Mouse (Mus musculus) hindbrain, embryonic 14.5 days (tissue): ENCODE measurements around the gene Dis3. TPM values are rescaled to one million over a fixed set of nuclear protein-coding genes. Genes with fewer than 3 reads are reported as not detected.

Source experiments
- ATAC-seq: fragments of 200-750 bp; cut with Nextera tagmentation; 2 replicates; pipeline ENCODE4 v1.8.0; 2017; ENCODE audit warnings: moderate number of reproducible peaks, mild to moderate bottlenecking, moderate TSS enrichment, moderate library complexity; ENCODE audit not compliant: low FRiP score
- DNase-seq: peaks from one replicate; pipeline ENCODE4 v3.0.0-alpha.2; 2015; ENCODE audit warnings: low spot score
- H3K27ac ChIP-seq: fragments of 300-500 bp; sonication (generic); 2 replicates; pipeline ENCODE4 v1.5.1; 2014; ENCODE audit warnings: mild to moderate bottlenecking, moderate library complexity
- H3K27me3 ChIP-seq: fragments of 300-500 bp; sonication (generic); 2 replicates; pipeline ENCODE4 v1.6.1; 2014; ENCODE audit warnings: mild to moderate bottlenecking, low read length, mixed read lengths; ENCODE audit not compliant: control insufficient read depth, insufficient read depth
- H3K36me3 ChIP-seq: fragments of 300-500 bp; sonication (generic); replicated peaks from 2 replicates; pipeline ENCODE4 v1.6.1; 2014; ENCODE audit not compliant: control insufficient read depth, insufficient read depth
- H3K4me1 ChIP-seq: fragments of 300-500 bp; sonication (generic); replicated peaks from 2 replicates; pipeline ENCODE4 v1.6.1; 2014; ENCODE audit warnings: antibody characterized with exemption, low read length, mixed read lengths; ENCODE audit not compliant: control insufficient read depth, insufficient read depth
- H3K4me2 ChIP-seq: fragments of 300-500 bp; sonication (generic); replicated peaks from 2 replicates; pipeline ENCODE4 v1.6.1; 2014; ENCODE audit warnings: mild to moderate bottlenecking, moderate library complexity
- H3K4me3 ChIP-seq: fragments of 300-500 bp; sonication (generic); replicated peaks from 2 replicates; pipeline ENCODE4 v1.5.1; 2014; ENCODE audit warnings: mild to moderate bottlenecking, low read length
- H3K9ac ChIP-seq: fragments of 300-500 bp; sonication (generic); 2 replicates; pipeline ENCODE4 v1.6.1; 2014
- H3K9me3 ChIP-seq: fragments of 300-500 bp; sonication (generic); 2 replicates; pipeline ENCODE4 v1.6.1; 2016; ENCODE audit warnings: low read length; ENCODE audit not compliant: control insufficient read depth
- WGBS: fragments of 180-500 bp; shearing (Covaris S2); extraction: QIAGEN DNeasy Blood & Tissue Kit; methylation state at CpG from one replicate; pipeline ENCODE4 v1.1.7; 2014; 5-methylcytosine and 5-hydroxymethylcytosine counted together
- polyA plus RNA-seq: library from polyadenylated mRNA; unstranded; fragments of >200 nt; fragmentation: Nextera tagmentation; extraction: Ambion mirVana; gene quantifications from 2 replicates; pipeline ENCODE4 v1.2.1, GENCODE M21; 2014

Dis3 gene
- polyA plus RNA-seq, 1 experiment from 2014 or later: 30.9 TPM

DNA sequence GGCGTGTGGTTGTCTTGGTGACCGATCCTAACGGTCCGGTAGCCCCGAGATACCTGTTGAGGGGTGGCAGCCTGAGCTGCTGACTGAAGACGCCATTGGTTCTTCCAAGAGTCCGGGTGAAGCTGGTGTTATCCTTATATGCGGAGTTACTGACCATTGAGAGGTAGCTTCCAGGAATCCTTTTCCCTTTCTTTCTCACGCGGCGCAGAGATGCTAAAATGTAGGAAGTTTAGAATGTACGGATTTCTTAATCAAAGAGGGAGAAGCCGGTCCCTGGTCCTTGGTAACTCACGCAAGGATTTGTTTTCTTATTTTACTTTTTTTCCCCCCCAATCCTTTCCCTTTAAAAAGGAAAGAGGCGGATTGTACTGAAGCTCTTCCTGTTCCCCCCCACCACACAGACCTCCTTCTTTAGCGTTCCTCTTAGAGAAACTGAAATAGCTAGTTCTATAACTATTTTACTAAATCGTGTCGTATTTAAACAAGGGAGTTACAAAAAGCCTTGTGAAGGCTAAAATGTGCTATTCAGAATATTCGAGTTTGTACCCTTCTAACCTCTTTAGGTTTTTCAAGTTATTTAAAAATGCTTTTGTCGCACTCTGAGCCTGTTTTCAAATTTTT, 507 bp upstream of the Dis3 start:
- H3K4me1 ChIP-seq: peaks cover 13% of the 10 kb centered on the region
- no peaks in the 10 kb centered on the region for H3K9me3 ChIP-seq
- H3K27ac ChIP-seq: no peak overlapping the region
- peak overlapping the region; percentile 74 for H3K4me3 ChIP-seq
- ATAC-seq (no peak), DNase-seq (no peak)
- H3K27me3 ChIP-seq: no peaks in the 10 kb centered on the region
- WGBS: 8% methylated on average over 20 of the region's 20 CpGs
- peak overlapping the region; percentile 58 for H3K4me2 ChIP-seq
- H3K36me3 ChIP-seq: peaks cover 63% of the 10 kb centered on the region
- H3K9ac ChIP-seq: peak overlapping the region; percentile 62

DNA sequence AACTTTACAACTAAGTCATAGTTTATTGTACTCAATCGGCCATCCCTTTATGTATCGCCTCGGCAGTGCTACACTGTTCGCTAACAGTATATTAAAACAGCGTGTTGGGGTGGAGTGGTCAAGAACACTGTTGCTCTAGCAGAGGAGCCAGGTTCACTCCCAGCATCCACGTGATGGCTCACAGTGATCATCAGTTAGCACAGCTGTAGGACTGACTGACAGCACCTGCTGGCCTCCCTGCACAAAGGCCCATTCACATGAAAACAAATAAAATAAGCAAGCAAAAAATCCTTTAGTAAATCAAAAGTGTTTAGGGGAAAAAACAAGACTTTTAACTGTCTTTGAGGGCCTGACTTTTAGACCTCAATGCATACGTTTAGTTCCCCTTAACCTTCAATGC, 10.6 kb downstream of the Dis3 start:
- ATAC-seq (no peak), DNase-seq (no peak)
- WGBS: 93% methylated on average over 7 of the region's 7 CpGs
- H3K9ac ChIP-seq: no peak overlapping the region
- no peak overlapping the region for H3K4me2 ChIP-seq
- no peak overlapping the region for H3K27ac ChIP-seq
- H3K9me3 ChIP-seq: no peaks in the 10 kb centered on the region
- peaks cover 80% of the 10 kb centered on the region for H3K36me3 ChIP-seq
- H3K4me1 ChIP-seq: no peaks in the 10 kb centered on the region
- no peaks in the 10 kb centered on the region for H3K27me3 ChIP-seq
- H3K4me3 ChIP-seq: no peak overlapping the region

DNA sequence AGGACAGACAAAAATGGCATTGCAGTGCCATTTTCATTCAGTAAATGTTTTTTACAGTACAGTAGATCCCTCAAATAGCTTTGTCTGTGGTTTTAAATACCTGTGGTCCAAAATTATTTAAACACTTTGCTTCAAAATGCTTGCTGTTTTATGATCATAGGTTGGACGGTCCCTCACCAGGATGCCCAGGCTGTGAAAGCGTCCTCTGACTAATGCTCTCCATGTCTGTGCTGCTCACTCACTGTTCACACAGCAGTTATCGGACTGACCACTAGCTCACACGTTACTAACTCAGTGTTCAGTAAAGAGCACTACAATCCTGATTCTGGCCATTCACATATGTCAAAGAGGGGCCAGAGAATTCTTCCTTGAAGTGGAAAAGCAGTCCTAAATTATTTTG, 28.4 kb downstream of the Dis3 start:
- Histone ChIP-seq H3K36me3 (peaks cover 38% of the 10 kb centered on the region), H3K9me3 (no peaks in the 10 kb centered on the region), H3K4me1 (no peaks in the 10 kb centered on the region), H3K4me3 (no peak overlapping the region), H3K27ac (no peak overlapping the region), H3K27me3 (no peaks in the 10 kb centered on the region), H3K4me2 (no peak overlapping the region), H3K9ac (no peak overlapping the region)
- ATAC-seq: no peak
- 91% methylated on average over 4 of the region's 4 CpGs for WGBS
- no peak for DNase-seq

DNA sequence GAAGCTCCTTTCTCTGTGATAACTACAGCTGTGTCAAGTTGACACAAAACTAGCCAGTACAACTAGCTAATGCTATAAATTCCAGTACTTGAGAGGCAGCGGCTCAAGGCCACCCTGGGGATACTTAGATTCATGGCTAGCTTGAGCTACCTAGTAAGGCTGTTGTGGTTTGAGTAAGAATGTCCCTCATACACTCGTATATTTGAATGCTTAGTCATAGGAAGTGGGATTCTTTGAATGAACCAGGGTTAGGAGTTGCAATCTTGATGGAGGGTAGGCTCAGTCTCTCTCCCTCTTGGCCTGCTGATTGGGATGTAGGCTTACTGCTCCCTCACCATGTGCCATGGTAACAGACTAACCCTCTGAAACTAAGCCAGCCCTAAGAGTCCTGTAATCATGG, 36.5 kb downstream of the Dis3 start:
- H3K4me3 ChIP-seq: no peak overlapping the region
- no peak overlapping the region for H3K4me2 ChIP-seq
- no peak overlapping the region for H3K27ac ChIP-seq
- peaks cover 3% of the 10 kb centered on the region for H3K36me3 ChIP-seq
- WGBS: 97% methylated on average over 2 of the region's 2 CpGs
- no peak for DNase-seq
- H3K27me3 ChIP-seq: no peaks in the 10 kb centered on the region
- no peaks in the 10 kb centered on the region for H3K9me3 ChIP-seq
- no peak for ATAC-seq
- H3K4me1 ChIP-seq: no peaks in the 10 kb centered on the region
- H3K9ac ChIP-seq: no peak overlapping the region

DNA sequence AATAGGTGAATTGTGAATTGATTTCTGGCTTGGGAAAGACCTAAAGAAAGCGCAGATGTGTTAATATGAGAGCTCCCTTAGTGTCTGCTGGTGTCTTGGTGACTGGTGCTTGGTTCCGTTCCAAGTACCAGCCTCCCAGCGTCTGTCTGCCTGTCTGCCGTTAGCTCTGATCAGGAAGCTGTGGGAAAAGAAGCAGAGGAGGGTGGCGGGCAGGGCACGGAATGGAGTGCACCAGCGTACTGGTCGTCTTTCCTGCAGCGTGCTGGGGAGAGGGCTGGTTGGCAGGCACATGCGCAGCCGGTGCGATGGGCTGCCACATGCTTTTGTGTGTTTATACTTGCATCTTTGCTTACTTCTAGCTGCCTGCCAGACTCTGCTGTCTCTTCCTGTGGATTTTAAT, 39.0 kb downstream of the Dis3 start:
- H3K27me3 ChIP-seq: no peaks in the 10 kb centered on the region
- H3K9me3 ChIP-seq: no peaks in the 10 kb centered on the region
- no peak for DNase-seq
- H3K4me1 ChIP-seq: no peaks in the 10 kb centered on the region
- H3K4me3 ChIP-seq: no peak overlapping the region
- H3K27ac ChIP-seq: no peak overlapping the region
- no peak overlapping the region for H3K4me2 ChIP-seq
- WGBS: 93% methylated on average over 12 of the region's 12 CpGs
- no peak for ATAC-seq
- no peak overlapping the region for H3K9ac ChIP-seq
- peaks cover 6% of the 10 kb centered on the region for H3K36me3 ChIP-seq

DNA sequence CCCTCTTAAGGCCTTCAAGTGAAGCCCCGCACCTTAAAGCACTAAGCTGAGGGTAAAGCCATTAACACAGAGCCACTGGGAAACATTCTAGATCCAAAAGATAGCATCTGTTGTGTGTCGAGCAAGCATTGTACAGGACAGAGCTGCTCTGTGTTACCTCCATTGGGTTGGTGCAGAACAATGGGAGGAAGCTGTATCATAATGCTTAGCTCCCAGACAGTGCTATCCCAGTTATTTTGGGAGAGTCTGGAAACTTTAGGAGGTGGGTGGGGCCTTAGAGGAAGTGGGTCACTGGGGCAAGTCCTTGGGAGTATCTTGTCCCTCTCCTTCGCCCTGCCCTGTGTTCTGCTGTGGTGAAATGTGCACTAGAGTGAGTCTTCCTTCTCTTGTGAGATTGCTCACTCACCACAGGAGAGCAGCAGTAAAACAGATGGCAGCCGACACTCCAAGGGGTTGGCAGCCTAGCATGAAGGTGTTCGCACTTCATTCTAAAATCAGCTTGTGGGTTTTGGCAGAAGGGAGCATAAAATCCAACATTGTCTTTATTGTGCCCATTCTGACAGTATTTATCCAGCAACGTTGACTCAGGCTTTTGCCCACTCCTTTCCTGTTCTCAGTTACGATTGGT, 40.5 kb downstream of the Dis3 start:
- no peak for ATAC-seq
- peaks cover 6% of the 10 kb centered on the region for H3K36me3 ChIP-seq
- H3K4me3 ChIP-seq: no peak overlapping the region
- H3K4me2 ChIP-seq: no peak overlapping the region
- no peak overlapping the region for H3K27ac ChIP-seq
- no peaks in the 10 kb centered on the region for H3K4me1 ChIP-seq
- H3K9ac ChIP-seq: no peak overlapping the region
- DNase-seq: no peak
- no peaks in the 10 kb centered on the region for H3K9me3 ChIP-seq
- WGBS: 89% methylated on average over 7 of the region's 7 CpGs
- no peaks in the 10 kb centered on the region for H3K27me3 ChIP-seq

DNA sequence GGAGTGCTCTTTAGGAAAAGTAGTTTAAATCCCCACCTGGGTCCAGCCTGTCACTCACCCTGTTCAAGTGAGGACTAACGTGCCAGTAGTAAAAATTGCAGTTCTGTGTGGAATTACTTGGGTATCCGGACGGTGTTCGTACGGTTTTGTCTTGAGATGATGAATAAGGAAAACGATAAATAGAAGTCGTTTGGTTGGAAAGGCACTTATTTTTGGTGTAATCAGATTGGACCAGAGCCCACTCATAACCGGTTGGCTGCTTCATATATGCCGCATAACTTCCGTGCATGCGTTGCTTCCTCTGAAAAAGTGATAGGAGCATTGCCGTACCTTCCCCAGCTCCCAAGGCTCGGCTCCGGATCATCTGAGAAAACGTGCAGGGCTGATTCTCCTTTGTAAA, 52.8 kb downstream of the Dis3 start:
- Histone ChIP-seq H3K4me3 (peak overlapping the region; percentile 89), H3K36me3 (0 out of 2 replicates have a peak, but pooled peaks cover 6% of the 10 kb centered on the region), H3K27ac (no peak overlapping the region), H3K4me2 (peak overlapping the region; percentile 67), H3K4me1 (peaks cover 18% of the 10 kb centered on the region), H3K9ac (peak overlapping the region; percentile 88), H3K9me3 (no peaks in the 10 kb centered on the region), H3K27me3 (no peaks in the 10 kb centered on the region)
- DNase-seq (no peak), ATAC-seq (no peak)
- 2% methylated on average over 15 of the region's 15 CpGs for WGBS

DNA sequence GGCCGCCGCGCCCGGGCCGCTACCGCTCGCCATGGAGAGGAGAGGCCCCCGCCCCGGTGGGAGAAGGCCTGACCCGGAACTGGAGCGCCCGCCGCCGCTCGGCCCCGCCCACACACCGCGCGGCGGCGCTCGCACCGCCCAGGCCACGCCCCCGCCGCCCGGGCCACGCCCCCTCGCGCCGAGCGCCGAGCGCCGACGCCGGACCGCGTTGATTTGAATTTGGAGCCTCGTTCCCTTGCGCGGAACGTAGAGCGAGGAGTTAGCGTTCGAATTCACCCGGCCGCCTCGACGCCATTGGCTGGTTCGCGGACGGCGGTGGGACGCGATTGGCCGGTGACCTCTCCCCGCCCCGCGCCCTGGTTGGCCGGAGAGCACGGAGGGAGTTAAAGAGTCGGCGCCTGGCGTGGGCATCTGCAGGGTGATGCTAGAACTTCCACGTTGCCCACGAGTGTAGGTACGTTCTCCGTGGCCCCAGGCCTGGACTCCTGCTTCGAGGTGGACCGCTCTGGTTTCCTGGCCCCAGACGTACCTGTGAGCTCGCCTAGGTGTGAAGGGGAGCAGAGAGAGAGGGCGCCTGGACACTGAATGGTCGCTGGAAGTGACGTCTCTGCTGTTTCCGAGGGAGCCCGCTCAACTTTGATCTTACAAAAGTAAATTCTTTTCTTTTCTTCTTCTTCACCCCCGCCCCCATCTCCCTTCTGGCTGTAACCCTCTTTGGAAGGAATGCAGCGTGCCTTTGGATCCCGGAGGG, 53.4 kb downstream of the Dis3 start, which contains the start of the genes Mzt1 and Bora:
TSS of gene Mzt1 (minus strand) at position 104 of the 751 bp plus-strand sequence.
TSS of gene Bora (plus strand) at position 192 of the 751 bp plus-strand sequence.
- ATAC-seq (peak; percentile 97), DNase-seq (peak; percentile 92)
- Histone ChIP-seq H3K36me3 (0 out of 2 replicates have a peak, but pooled peaks cover 6% of the 10 kb centered on the region), H3K27ac (peak within 1 kb of the TSS; percentile 82), H3K4me2 (peak within 1 kb of the TSS; percentile 67), H3K27me3 (no peaks in the 10 kb centered on the region), H3K9ac (peak within 1 kb of the TSS; percentile 88), H3K9me3 (no peaks in the 10 kb centered on the region), H3K4me1 (peaks cover 18% of the 10 kb centered on the region), H3K4me3 (peak within 1 kb of the TSS; percentile 89)
- WGBS: under 1% methylated on average over 58 of the region's 81 CpGs

DNA sequence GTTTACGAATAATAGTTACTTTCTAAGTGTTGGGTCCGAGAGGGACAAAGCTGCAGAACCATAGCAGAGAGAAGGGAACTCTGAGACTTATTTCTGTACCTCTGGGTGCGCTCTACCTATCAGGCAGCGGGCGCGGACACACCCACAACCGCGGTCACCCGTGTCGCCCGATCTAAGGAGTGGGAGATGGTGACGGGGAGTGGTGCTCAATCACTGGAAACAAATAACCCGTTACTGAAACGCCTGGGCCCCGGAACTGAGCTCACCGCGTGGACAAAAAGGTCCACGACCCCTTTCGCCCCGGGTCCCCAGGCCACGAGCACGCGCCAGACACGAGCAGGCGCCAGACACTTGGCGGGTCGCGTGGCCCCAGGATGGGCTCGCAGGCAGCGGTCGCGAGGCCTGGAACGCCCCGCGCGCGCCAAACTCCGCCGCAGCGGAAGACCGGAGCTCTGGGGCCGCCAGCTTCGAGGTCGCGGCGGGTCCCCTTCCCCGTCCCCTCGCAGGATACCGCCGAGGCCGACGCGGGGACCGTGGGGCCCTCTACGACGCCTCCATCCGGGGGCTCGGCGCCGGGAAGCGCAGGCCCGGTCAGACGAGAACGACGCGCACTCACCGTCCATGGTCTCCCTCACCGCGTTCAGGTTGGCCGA, 54.1 kb downstream of the Dis3 start:
- WGBS: under 1% methylated on average over 61 of the region's 70 CpGs
- H3K4me2 ChIP-seq: peak overlapping the region; percentile 62

More for the DNA sequence above, 54.1 kb downstream of the Dis3 start:
- Histone ChIP-seq H3K9me3 (no peaks in the 10 kb centered on the region), H3K4me1 (peaks cover 18% of the 10 kb centered on the region), H3K27ac (peak overlapping the region; percentile 82), H3K36me3 (no peaks in the 10 kb centered on the region), H3K9ac (peak overlapping the region; percentile 88), H3K27me3 (no peaks in the 10 kb centered on the region), H3K4me3 (peak overlapping the region; percentile 89)
- ATAC-seq (peak; percentile 14), DNase-seq (peak; percentile 33)
